ENCODE assay signal across 9 mouse cellular contexts in genomic region chr9:35574416-35574815, GRCm38 (mm10). TPM values are rescaled to one million over a fixed set of nuclear protein-coding genes. Genes with fewer than 3 reads are reported as not detected.
DNase-seq lines count a peak whose midpoint lies in the region; ATAC-seq and TF ChIP-seq lines count a peak whose summit lies in the region.
"Had no signal": no experiment of that assay in that cellular context is flagged by ENCODE, and none has a peak within 500 bp of the region (broad histone marks: within the 10 kb centered on the region; RNA-seq: fewer than 3 reads in every experiment).

No protein-coding gene starts in this region.

- peak overlapping the region; percentile 46 for H3K4me2 ChIP-seq in liver, embryonic 12.5 days
- H3K4me2 ChIP-seq in liver, postnatal 0 days (ENCODE audit: low read depth, low read length), result no peak overlapping the region
- peak overlapping the region; percentile 53 for H3K4me2 ChIP-seq in forebrain, embryonic 14.5 days (ENCODE audit: low read length)
- peak overlapping the region; percentile 51 for H3K4me2 ChIP-seq in limb, embryonic 14.5 days (replicated peaks; ENCODE audit: low read depth, low read length, severe bottlenecking)

- no peaks in the 10 kb centered on the region for H3K36me3 ChIP-seq in liver, embryonic 12.5 days
- H3K36me3 ChIP-seq in liver, postnatal 0 days (replicated peaks; ENCODE audit: insufficient read depth, low read length), result no peaks in the 10 kb centered on the region
- no peaks in the 10 kb centered on the region for H3K36me3 ChIP-seq in forebrain, embryonic 14.5 days (ENCODE audit: control insufficient read depth, insufficient read depth, low read length)
- no peaks in the 10 kb centered on the region for H3K36me3 ChIP-seq in limb, embryonic 14.5 days (ENCODE audit: control insufficient read depth, insufficient read depth, low read length)
- H3K36me3 ChIP-seq in testis, adult 2 months (ENCODE audit: control insufficient read depth, insufficient read depth, low read length), result no peaks in the 10 kb centered on the region

- TF ChIP-seq POLR2A in limb, embryonic 14.5 days (IDR thresholded peaks at IDR 0.05; ENCODE audit: borderline replicate concordance, extremely low read depth, insufficient read depth, insufficient read length), result no peak
- TF ChIP-seq POLR2A in testis, adult 2 months (IDR thresholded peaks at IDR 0.05; ENCODE audit: control insufficient read depth, low read depth, low read length), result no peak

- ATAC-seq in liver, embryonic 12.5 days, result no peak
- ATAC-seq in liver, postnatal 0 days, result no peak
- no peak for ATAC-seq in forebrain, embryonic 14.5 days
- ATAC-seq in limb, embryonic 14.5 days (ENCODE audit: low FRiP score, low read depth), result no peak

- 10% methylated on average over 32 of the region's 32 CpGs for WGBS in liver, embryonic 12.5 days (ENCODE audit: insufficient replicate concordance)
- 6% methylated on average over 32 of the region's 32 CpGs for WGBS in liver, postnatal 0 days (ENCODE audit: insufficient replicate concordance)
- 4% methylated on average over 32 of the region's 32 CpGs for whole genome bisulfite sequencing in forebrain, embryonic 14.5 days
- WGBS in limb, embryonic 14.5 days, result 2% methylated on average over 32 of the region's 32 CpGs

- H3K27ac ChIP-seq in liver, embryonic 12.5 days, result no peak overlapping the region
- no peak overlapping the region for H3K27ac ChIP-seq in liver, postnatal 0 days (ENCODE audit: low read depth)
- no peak overlapping the region for H3K27ac ChIP-seq in forebrain, embryonic 14.5 days (ENCODE audit: low read depth, low read length)
- no peak overlapping the region for H3K27ac ChIP-seq in limb, embryonic 14.5 days (replicated peaks; ENCODE audit: low read depth, low read length)
- H3K27ac ChIP-seq in testis, adult 2 months (ENCODE audit: control insufficient read depth, insufficient read depth, low read depth, low read length), result no peak overlapping the region

- H3K4me1 ChIP-seq in liver, embryonic 12.5 days, result peaks cover 13% of the 10 kb centered on the region
- H3K4me1 ChIP-seq in liver, postnatal 0 days (ENCODE audit: insufficient read depth), result 0 out of 2 replicates have a peak, but pooled peaks cover 3% of the 10 kb centered on the region
- no peaks in the 10 kb centered on the region; the same call in 1 of the 2 replicates for H3K4me1 ChIP-seq in forebrain, embryonic 14.5 days (ENCODE audit: control insufficient read depth, insufficient read depth, low read length)
- H3K4me1 ChIP-seq in limb, embryonic 14.5 days (ENCODE audit: control insufficient read depth, insufficient read depth, low read length), result no peaks in the 10 kb centered on the region
- peaks cover 5% of the 10 kb centered on the region for H3K4me1 ChIP-seq in testis, adult 2 months (ENCODE audit: control insufficient read depth, insufficient read depth, low read length)

- H3K27me3 ChIP-seq in liver, embryonic 12.5 days (replicated peaks), result peaks cover 42% of the 10 kb centered on the region
- peaks cover 10% of the 10 kb centered on the region for H3K27me3 ChIP-seq in liver, postnatal 0 days (ENCODE audit: insufficient read depth, low read length)
- 0 out of 2 replicates have a peak, but pooled peaks cover 4% of the 10 kb centered on the region for H3K27me3 ChIP-seq in forebrain, embryonic 14.5 days (replicated peaks; ENCODE audit: control insufficient read depth, insufficient read depth, low read length)
- peaks cover 3% of the 10 kb centered on the region; the same call in 1 of the 2 replicates for H3K27me3 ChIP-seq in limb, embryonic 14.5 days (ENCODE audit: control insufficient read depth, insufficient read depth, low read length)
- no peaks in the 10 kb centered on the region for H3K27me3 ChIP-seq in testis, adult 2 months (ENCODE audit: control insufficient read depth, insufficient read depth, low read length)

- no peak for TF ChIP-seq EP300 in liver, postnatal 0 days (IDR thresholded peaks at IDR 0.05; ENCODE audit: low read depth)

- no peaks in the 10 kb centered on the region for H3K9me3 ChIP-seq in liver, embryonic 12.5 days (replicated peaks)
- no peaks in the 10 kb centered on the region for H3K9me3 ChIP-seq in liver, postnatal 0 days (ENCODE audit: low read length)
- no peaks in the 10 kb centered on the region for H3K9me3 ChIP-seq in forebrain, embryonic 14.5 days (replicated peaks; ENCODE audit: control insufficient read depth, low read length)
- H3K9me3 ChIP-seq in limb, embryonic 14.5 days (ENCODE audit: control insufficient read depth, low read length), result no peaks in the 10 kb centered on the region

- peak overlapping the region; percentile 11; the same call in 1 of the 2 replicates for H3K4me3 ChIP-seq in liver, embryonic 12.5 days
- H3K4me3 ChIP-seq in liver, postnatal 0 days (ENCODE audit: low read depth, low read length), result no peak overlapping the region
- H3K4me3 ChIP-seq in forebrain, embryonic 14.5 days (ENCODE audit: low read depth, low read length), result peak overlapping the region; percentile 22
- peak overlapping the region; percentile 26 for H3K4me3 ChIP-seq in limb, embryonic 14.5 days (replicated peaks; ENCODE audit: low read length)
- H3K4me3 ChIP-seq in testis, adult 2 months (ENCODE audit: control insufficient read depth, low read depth, low read length), result peak overlapping the region; percentile 73
- H3K4me3 ChIP-seq: erythroblast, embryonic 14.5 days had no signal

- no peak for DNase-seq in liver, postnatal 0 days
- peak; percentile 6 for DNase-seq in forebrain, embryonic 14.5 days (ENCODE audit: low spot score)
- no peak for DNase-seq in limb, embryonic 14.5 days (ENCODE audit: low spot score)
- DNase-seq in adrenal gland, adult 8-10 months, result no peak
- no peak for DNase-seq in c-Kit-positive CD71-positive TER-119-positive erythroid progenitor cells, embryonic 14.5 days (ENCODE audit: low spot score)

- no peak overlapping the region for H3K9ac ChIP-seq in liver, embryonic 12.5 days
- H3K9ac ChIP-seq in liver, postnatal 0 days (replicated peaks), result no peak overlapping the region
- peak overlapping the region; percentile 40; the same call in 1 of the 2 replicates for H3K9ac ChIP-seq in forebrain, embryonic 14.5 days (ENCODE audit: low read length)
- H3K9ac ChIP-seq in limb, embryonic 14.5 days (ENCODE audit: low read depth, low read length, severe bottlenecking), result peak overlapping the region; percentile 40; the same call in 1 of the 2 replicates

- TF ChIP-seq CTCF in liver, postnatal 0 days (IDR thresholded peaks at IDR 0.05; ENCODE audit: low read depth), result no peak
- TF ChIP-seq CTCF in testis, adult 2 months (IDR thresholded peaks at IDR 0.05; ENCODE audit: control insufficient read depth, insufficient read depth, insufficient replicate concordance, low read depth, low read length), result no peak

RNA-seq across cellular contexts. Expression of gene Hyls1, which starts 4.2 kb away (rescaled TPM):
- 9.4 and 10.8 TPM in 2 replicates for polyA plus RNA-seq in liver, embryonic 12.5 days (2016; fragmentation: Nextera tagmentation; extraction: Ambion mirVana)
- polyA plus RNA-seq in liver, postnatal 0 days (2015; fragmentation: Nextera tagmentation; extraction: Ambion mirVana), result 4.3 and 4.7 TPM in 2 replicates
- polyA plus RNA-seq in forebrain, embryonic 14.5 days (2014; fragmentation: Nextera tagmentation; extraction: Ambion mirVana), result 26.1 and 29.2 TPM in 2 replicates
- polyA plus RNA-seq in limb, embryonic 14.5 days (2012; rRNA removed), result 8.1 and 10.8 TPM in 2 replicates
- polyA plus RNA-seq in limb, embryonic 14.5 days (2014; fragmentation: Nextera tagmentation; extraction: Ambion mirVana), result 15.4 and 15.8 TPM in 2 replicates
- polyA plus RNA-seq in testis, adult 2 months (2012; rRNA removed), result 39.7 and 41.8 TPM in 2 replicates
- total RNA-seq in adrenal gland, adult 8-10 months (2022), result 1 to 10 TPM; 4.2 to 4.8 (median 4.6) TPM

RNA-seq across cellular contexts. Expression of gene Pate2, which starts 4.3 kb away (rescaled TPM):
- 0.32 and 0.47 TPM in 2 replicates for polyA plus RNA-seq in liver, embryonic 12.5 days (2016; fragmentation: Nextera tagmentation; extraction: Ambion mirVana)
- 0.14 and 0.33 TPM in 2 replicates for polyA plus RNA-seq in liver, postnatal 0 days (2015; fragmentation: Nextera tagmentation; extraction: Ambion mirVana)
- polyA plus RNA-seq in forebrain, embryonic 14.5 days (2014; fragmentation: Nextera tagmentation; extraction: Ambion mirVana), result 0.51 and 0.77 TPM in 2 replicates
- polyA plus RNA-seq in limb, embryonic 14.5 days (2012; rRNA removed), result 0.53 and 0.97 TPM in 2 replicates
- polyA plus RNA-seq in limb, embryonic 14.5 days (2014; fragmentation: Nextera tagmentation; extraction: Ambion mirVana), result 0.37 and 0.55 TPM in 2 replicates
- 1.1 and 2.3 TPM in 2 replicates for polyA plus RNA-seq in testis, adult 2 months (2012; rRNA removed)
- total RNA-seq in adrenal gland, adult 8-10 months (2022), result under 1 TPM in 3 of 4 experiments, not detected in 1; 0.17 to 0.46 (median 0.30) TPM

RNA-seq across cellular contexts. Expression of gene Pus3, which starts 16.0 kb away (rescaled TPM):
- 11.7 and 12.9 TPM in 2 replicates for polyA plus RNA-seq in liver, embryonic 12.5 days (2016; fragmentation: Nextera tagmentation; extraction: Ambion mirVana)
- 4.7 and 5.0 TPM in 2 replicates for polyA plus RNA-seq in liver, postnatal 0 days (2015; fragmentation: Nextera tagmentation; extraction: Ambion mirVana)
- 21.9 and 23.9 TPM in 2 replicates for polyA plus RNA-seq in forebrain, embryonic 14.5 days (2014; fragmentation: Nextera tagmentation; extraction: Ambion mirVana)
- polyA plus RNA-seq in limb, embryonic 14.5 days (2012; rRNA removed), result 13.1 and 20.8 TPM in 2 replicates
- polyA plus RNA-seq in limb, embryonic 14.5 days (2014; fragmentation: Nextera tagmentation; extraction: Ambion mirVana), result 18.2 and 21.7 TPM in 2 replicates
- polyA plus RNA-seq in testis, adult 2 months (2012; rRNA removed), result 2.8 and 3.5 TPM in 2 replicates
- total RNA-seq in adrenal gland, adult 8-10 months (2022), result 10 to 100 TPM; 12.5 to 15.0 (median 14.5) TPM

RNA-seq across cellular contexts. Expression of gene Ddx25, which starts 16.1 kb away (rescaled TPM):
- 0.65 and 0.67 TPM in 2 replicates for polyA plus RNA-seq in liver, embryonic 12.5 days (2016; fragmentation: Nextera tagmentation; extraction: Ambion mirVana)
- 0.09 and 0.18 TPM in 2 replicates for polyA plus RNA-seq in liver, postnatal 0 days (2015; fragmentation: Nextera tagmentation; extraction: Ambion mirVana)
- polyA plus RNA-seq in forebrain, embryonic 14.5 days (2014; fragmentation: Nextera tagmentation; extraction: Ambion mirVana), result 21.0 and 22.9 TPM in 2 replicates
- polyA plus RNA-seq in limb, embryonic 14.5 days (2012; rRNA removed), result 1.9 and 2.3 TPM in 2 replicates
- polyA plus RNA-seq in limb, embryonic 14.5 days (2014; fragmentation: Nextera tagmentation; extraction: Ambion mirVana), result 3.0 TPM in 2 replicates
- polyA plus RNA-seq in testis, adult 2 months (2012; rRNA removed), result 63.9 and 71.2 TPM in 2 replicates
- 1 to 10 TPM; 1.2 to 2.0 (median 1.3) TPM for total RNA-seq in adrenal gland, adult 8-10 months (2022)
- polyA plus RNA-seq: erythroblast, embryonic 14.5 days had no signal

RNA-seq across cellular contexts. Expression of gene Pate4, which starts 37.3 kb away (rescaled TPM):
- not detected in 2 replicates for polyA plus RNA-seq in liver, embryonic 12.5 days (2016; fragmentation: Nextera tagmentation; extraction: Ambion mirVana)
- polyA plus RNA-seq in liver, postnatal 0 days (2015; fragmentation: Nextera tagmentation; extraction: Ambion mirVana), result not detected in 2 replicates
- not detected in 2 replicates for polyA plus RNA-seq in forebrain, embryonic 14.5 days (2014; fragmentation: Nextera tagmentation; extraction: Ambion mirVana)
- not detected in 2 replicates for polyA plus RNA-seq in limb, embryonic 14.5 days (2012; rRNA removed)
- not detected in 2 replicates for polyA plus RNA-seq in limb, embryonic 14.5 days (2014; fragmentation: Nextera tagmentation; extraction: Ambion mirVana)
- 0.10 TPM in 1 of 2 replicates, not detected in the other for polyA plus RNA-seq in testis, adult 2 months (2012; rRNA removed)
- total RNA-seq in adrenal gland, adult 8-10 months (2022), result not detected
- total RNA-seq: left cerebral cortex, adult 18-20 months had no signal
- polyA plus RNA-seq: erythroblast, embryonic 14.5 days had no signal

Comparison
In these comparisons a context has a peak if more than half of its experiments do, and no peak if none do; other contexts are left out.
1. H3K9ac ChIP-seq: peak in forebrain, embryonic 14.5 days (single experiment) and limb, embryonic 14.5 days (single experiment); none in liver, embryonic 12.5 days (single experiment) and liver, postnatal 0 days (single experiment).